Mouse (Mus musculus) limb, embryonic 14.5 days (tissue): ENCODE results near the gene Mto1. TPM values are rescaled to one million over a fixed set of nuclear protein-coding genes. Genes with fewer than 3 reads are reported as not detected.
"Not testable (repeated sequence)": the region's sequence is repeated elsewhere in the genome, so short reads cannot be mapped to it uniquely, and the experiment has no call there.

Experiments
- ATAC-seq: fragments of 200-750 bp; cut with Nextera tagmentation; 2 replicates; pipeline ENCODE4 v1.8.0; 2017; ENCODE audit warnings: low read depth, moderate number of reproducible peaks, moderate TSS enrichment; ENCODE audit not compliant: low FRiP score
- DNase-seq: peaks from one replicate; pipeline ENCODE4 v3.0.0-alpha.2; 2015; ENCODE audit warnings: low spot score
- H3K27ac ChIP-seq: fragments of 300-500 bp; sonication (generic); replicated peaks from 2 replicates; pipeline ENCODE4 v1.5.1; 2014; ENCODE audit warnings: low read depth, mild to moderate bottlenecking, low read length, moderate library complexity, mixed read lengths
- H3K27me3 ChIP-seq: fragments of 300-500 bp; sonication (generic); 2 replicates; pipeline ENCODE4 v1.6.1; 2014; ENCODE audit warnings: low read length, mixed read lengths; ENCODE audit not compliant: control insufficient read depth, insufficient read depth
- H3K36me3 ChIP-seq: fragments of 300-500 bp; sonication (generic); 2 replicates; pipeline ENCODE4 v1.6.1; 2014; ENCODE audit warnings: mild to moderate bottlenecking, low read length, moderate library complexity, mixed read lengths; ENCODE audit not compliant: control insufficient read depth, insufficient read depth
- H3K4me1 ChIP-seq: fragments of 300-500 bp; sonication (generic); 2 replicates; pipeline ENCODE4 v1.6.1; 2014; ENCODE audit warnings: antibody characterized with exemption, low read length, mixed read lengths; ENCODE audit not compliant: control insufficient read depth, insufficient read depth
- H3K4me2 ChIP-seq: fragments of 300-500 bp; sonication (generic); replicated peaks from 2 replicates; pipeline ENCODE4 v1.6.1; 2014; ENCODE audit warnings: low read depth, mild to moderate bottlenecking, low read length, moderate library complexity; ENCODE audit not compliant: severe bottlenecking
- H3K4me3 ChIP-seq: fragments of 300-500 bp; sonication (generic); replicated peaks from 2 replicates; pipeline ENCODE4 v1.5.1; 2014; ENCODE audit warnings: low read length
- H3K9ac ChIP-seq: fragments of 300-500 bp; sonication (generic); 2 replicates; pipeline ENCODE4 v1.6.1; 2014; ENCODE audit warnings: mild to moderate bottlenecking, low read depth, low read length, moderate library complexity; ENCODE audit not compliant: severe bottlenecking
- H3K9me3 ChIP-seq: fragments of 300-500 bp; sonication (generic); 2 replicates; pipeline ENCODE4 v1.6.1; 2016; ENCODE audit warnings: low read length; ENCODE audit not compliant: control insufficient read depth
- POLR2A ChIP-seq: fragments of 200-500 bp; IDR thresholded peaks from 2 replicates; pipeline ENCODE4 v1.8.0; 2012; ENCODE audit warnings: inconsistent platforms, mild to moderate bottlenecking, moderate library complexity, borderline replicate concordance; ENCODE audit not compliant: insufficient read depth, insufficient read length; ENCODE audit errors: extremely low read depth
- WGBS: fragments of 180-500 bp; shearing (Covaris S2); extraction: QIAGEN DNeasy Blood & Tissue Kit; methylation state at CpG from one replicate; pipeline ENCODE4 v1.1.7; 2014; 5-methylcytosine and 5-hydroxymethylcytosine counted together
- polyA plus RNA-seq, 2 experiments: library from polyadenylated mRNA; depleted of rRNA in 1 of 2; stranded (reverse) in 1 of 2; unstranded in 1 of 2; fragments of >200 nt; fragmentation: Nextera tagmentation in 1 of 2; extraction: Ambion mirVana in 1 of 2; gene quantifications; 2 replicates each; pipeline versions ENCODE4 v1.2.1 to v1.2.3; 2012 to 2014

The Mto1 gene
- polyA plus RNA-seq, 2 experiments = 20.3 to 23.3 TPM

DNA sequence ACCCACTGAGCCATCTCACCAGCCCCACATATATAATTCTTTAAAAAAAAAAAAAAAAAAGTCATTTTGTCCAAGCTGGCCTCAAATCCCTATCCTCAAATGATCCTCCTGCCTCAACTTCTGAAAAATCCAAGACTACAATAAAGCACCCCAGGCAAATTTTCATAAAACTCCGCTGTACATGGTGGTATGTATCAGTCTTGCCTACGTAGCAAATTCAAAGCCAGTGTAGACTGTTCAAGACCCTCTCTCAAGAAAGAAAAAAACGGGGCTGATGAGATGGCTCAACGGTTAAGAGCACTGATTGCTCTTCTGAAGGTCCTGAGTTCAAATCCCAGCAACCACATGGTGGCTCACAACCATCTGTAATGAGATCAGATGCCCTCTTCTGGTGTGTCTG is 27.9 kb downstream of the Mto1 start:
- WGBS = 86% methylated on average over 4 of the region's 4 CpGs
- DNase-seq = no peak

DNA sequence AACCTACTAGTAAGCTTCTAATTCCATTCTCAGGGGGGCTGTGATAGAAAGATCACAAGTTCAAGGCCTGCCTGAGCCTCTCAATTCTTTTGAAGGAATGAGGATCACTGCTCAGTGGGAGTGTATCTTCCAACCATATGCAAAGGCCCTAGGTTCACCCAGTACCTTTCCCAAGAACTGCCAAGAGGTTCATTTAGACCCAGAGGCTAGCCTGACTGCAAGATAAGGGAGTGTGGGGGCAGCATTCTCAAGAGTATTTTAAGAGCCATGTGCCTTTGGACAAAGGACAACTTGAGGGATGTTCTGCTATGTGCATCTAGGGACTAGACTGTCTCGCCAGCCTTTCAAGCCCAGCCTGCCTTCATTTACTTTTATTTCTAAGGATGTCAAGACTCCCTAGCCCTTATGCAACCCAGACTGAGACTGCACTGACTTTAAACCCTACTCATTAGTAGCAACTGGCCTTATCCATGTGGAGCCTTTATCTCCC is 28.6 kb downstream of the Mto1 start:
- Histone ChIP-seq H3K36me3 (peaks cover 72% of the 10 kb centered on the region), H3K9ac (no peak overlapping the region), H3K27me3 (no peaks in the 10 kb centered on the region), H3K4me2 (no peak overlapping the region), H3K9me3 (no peaks in the 10 kb centered on the region), H3K4me1 (no peaks in the 10 kb centered on the region), H3K4me3 (no peak overlapping the region), H3K27ac (no peak overlapping the region)
- TF ChIP-seq POLR2A = no peak
- DNase-seq (peak; percentile 32), ATAC-seq (no peak)
- WGBS = 19% methylated on average over 1 of the region's 1 CpGs

More for the DNA sequence above, 27.9 kb downstream of the Mto1 start:
- Histone ChIP-seq H3K27ac (no peak overlapping the region), H3K4me1 (no peaks in the 10 kb centered on the region), H3K9me3 (no peaks in the 10 kb centered on the region), H3K4me2 (no peak overlapping the region), H3K9ac (no peak overlapping the region), H3K4me3 (no peak overlapping the region), H3K36me3 (peaks cover 74% of the 10 kb centered on the region), H3K27me3 (no peaks in the 10 kb centered on the region)
- TF ChIP-seq POLR2A = no peak
- ATAC-seq = no peak

DNA sequence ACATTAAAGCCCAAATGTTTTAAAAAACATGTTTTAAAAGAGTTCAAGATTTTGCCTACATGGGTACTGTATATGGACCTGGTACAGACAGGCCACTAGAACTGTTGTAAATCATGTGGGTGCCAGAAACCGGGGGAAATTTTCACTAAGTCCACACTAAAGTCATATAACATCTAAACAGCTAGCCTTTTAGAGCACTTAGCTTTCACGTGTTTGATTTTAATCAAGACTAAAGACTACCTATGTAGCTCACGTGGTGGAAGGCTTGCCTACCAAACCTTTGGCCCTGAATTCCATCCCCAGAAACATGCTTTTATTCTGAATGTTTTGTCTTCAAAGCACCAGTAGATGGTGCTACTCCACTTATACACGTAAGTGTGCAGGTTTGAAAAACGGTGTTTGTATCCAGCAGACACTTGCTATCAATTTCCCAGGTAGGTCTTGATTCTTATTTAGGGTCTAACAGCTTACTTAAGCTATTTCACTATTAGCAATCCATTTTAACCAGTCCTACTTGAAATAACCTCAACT is 29.1 kb downstream of the Mto1 start:
- DNase-seq = peak; percentile 64
- Histone ChIP-seq H3K9ac (no peak overlapping the region), H3K4me1 (no peaks in the 10 kb centered on the region), H3K27me3 (no peaks in the 10 kb centered on the region), H3K36me3 (peaks cover 70% of the 10 kb centered on the region), H3K4me2 (no peak overlapping the region), H3K27ac (no peak overlapping the region), H3K9me3 (no peaks in the 10 kb centered on the region), H3K4me3 (no peak overlapping the region)
- ATAC-seq = no peak
- no peak for TF ChIP-seq POLR2A
- WGBS = 5% methylated on average over 5 of the region's 5 CpGs

DNA sequence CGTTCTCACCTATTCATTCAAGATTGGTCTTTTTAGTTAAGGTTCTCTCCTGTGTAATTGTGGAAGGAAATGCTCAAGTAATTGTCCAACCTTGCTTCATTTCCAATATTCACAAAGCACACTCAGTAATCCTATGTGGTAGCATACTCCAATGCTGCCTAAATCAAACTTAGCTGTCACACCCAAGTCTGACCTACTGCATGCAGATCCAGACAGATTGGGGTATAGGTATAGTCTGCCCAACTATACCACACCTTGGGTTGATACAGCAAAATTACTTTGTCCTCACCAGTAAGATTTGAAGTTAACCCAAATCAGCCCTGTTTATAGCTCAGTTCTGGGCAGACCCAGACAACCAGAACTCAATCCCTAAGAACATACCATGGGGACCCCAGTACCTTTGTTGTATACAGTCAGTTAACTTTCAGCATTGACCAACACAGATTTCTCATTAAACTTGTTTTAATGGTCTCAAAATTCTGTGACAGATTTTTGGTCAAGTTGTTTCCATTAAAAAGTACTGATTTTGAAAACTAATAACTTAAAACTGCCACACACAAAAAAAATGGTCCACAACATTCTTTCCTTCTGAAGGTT is 30.1 kb downstream of the Mto1 start:
- not testable (repeated sequence) for H3K4me2 ChIP-seq, H3K27me3 ChIP-seq, ATAC-seq, H3K9ac ChIP-seq, DNase-seq, H3K9me3 ChIP-seq, H3K4me1 ChIP-seq, H3K4me3 ChIP-seq
- 74% methylated on average over 1 of the region's 1 CpGs for WGBS
- H3K36me3 ChIP-seq = peaks cover 66% of the 10 kb centered on the region
- H3K27ac ChIP-seq = peak overlapping the region; percentile 52; the same call in 1 of the 2 replicates

DNA sequence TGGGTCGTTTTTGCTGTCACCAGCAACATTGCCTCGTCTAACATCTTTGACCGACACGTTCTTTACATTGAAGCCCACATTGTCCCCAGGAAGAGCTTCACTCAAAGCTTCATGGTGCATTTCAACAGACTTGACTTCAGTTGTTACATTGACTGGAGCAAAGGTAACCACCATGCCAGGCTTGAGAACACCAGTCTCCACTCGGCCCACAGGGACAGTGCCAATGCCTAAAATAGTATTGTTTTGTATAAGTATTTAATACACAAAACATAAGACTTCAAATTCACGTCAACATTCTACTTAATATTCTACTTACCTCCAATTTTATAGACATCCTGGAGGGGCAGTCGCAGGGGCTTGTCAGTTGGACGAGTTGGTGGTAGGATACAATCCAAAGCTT is 31.3 kb downstream of the Mto1 start:
- not testable (repeated sequence) for H3K27ac ChIP-seq, H3K9me3 ChIP-seq, ATAC-seq, DNase-seq, H3K4me1 ChIP-seq, H3K27me3 ChIP-seq
- 27% methylated on average over 6 of the region's 8 CpGs for WGBS
- Histone ChIP-seq H3K4me3 (peak overlapping the region; percentile 100), H3K36me3 (peaks cover 57% of the 10 kb centered on the region), H3K4me2 (peak overlapping the region; percentile 53), H3K9ac (peak overlapping the region; percentile 100)

GRCm38 (mm10) chr9:78480227-78480626 is 32.2 kb downstream of the Mto1 start:
- not testable (repeated sequence) for DNase-seq, H3K4me1 ChIP-seq, H3K27me3 ChIP-seq, H3K9me3 ChIP-seq, ATAC-seq
- H3K4me2 ChIP-seq = peak overlapping the region; percentile 53
- peak overlapping the region; percentile 100 for H3K4me3 ChIP-seq
- H3K36me3 ChIP-seq = peaks cover 50% of the 10 kb centered on the region
- under 1% methylated on average over 12 of the region's 13 CpGs for WGBS
- peak overlapping the region; percentile 99 for H3K27ac ChIP-seq
- peak overlapping the region; percentile 100 for H3K9ac ChIP-seq
